Mouse (Mus musculus): ENCODE measurements around the gene Gm14862. TPM values are rescaled to one million over a fixed set of nuclear protein-coding genes. Genes with fewer than 3 reads are reported as not detected.

The Gm14862 gene
- polyA plus RNA-seq, 1 experiment: not detected

- H3K4me3 ChIP-seq: no peak overlapping the region
- no peaks in the 10 kb centered on the region for H3K36me3 ChIP-seq (ENCODE audit: control insufficient read depth, insufficient read depth)
- no peaks in the 10 kb centered on the region for H3K27me3 ChIP-seq (ENCODE audit: control insufficient read depth, insufficient read depth, insufficient read length)
- no peaks in the 10 kb centered on the region for H3K79me2 ChIP-seq (ENCODE audit: control insufficient read depth, insufficient read depth)
- no peak overlapping the region for H3ac ChIP-seq (ENCODE audit: control insufficient read depth, insufficient read length)
- no peak for TF ChIP-seq USF1 (IDR thresholded peaks at IDR 0.05; ENCODE audit: low read depth)
- no peak for TF ChIP-seq MAX (IDR thresholded peaks at IDR 0.05; ENCODE audit: low read depth)
- TF ChIP-seq E2F4 (IDR thresholded peaks at IDR 0.05; ENCODE audit: insufficient read depth): no peak
- TF ChIP-seq TCF3 (IDR thresholded peaks at IDR 0.05; ENCODE audit: insufficient read length, low read depth): no peak
- TF ChIP-seq SRF (IDR thresholded peaks at IDR 0.05; ENCODE audit: control insufficient read depth, insufficient read length, low read depth): no peak
- no peak for TF ChIP-seq TCF12 (IDR thresholded peaks at IDR 0.05; ENCODE audit: insufficient read depth, poor library complexity, severe bottlenecking)
- no peak for TF ChIP-seq POLR2A (IDR thresholded peaks at IDR 0.05; ENCODE audit: insufficient read length, low read depth)
- TF ChIP-seq MYOD1 (IDR thresholded peaks at IDR 0.05; ENCODE audit: control insufficient read depth in 1 of 3, insufficient read length in 2 of 3, low read depth in 2 of 3): no peak
- no peak for TF ChIP-seq MYOG (IDR thresholded peaks at IDR 0.05; ENCODE audit: control insufficient read depth in 1 of 3, insufficient read depth in 1 of 3, insufficient read length in 2 of 3, low read depth in 2 of 3)
- no peak overlapping the region for H3K4me2 ChIP-seq (ENCODE audit: low read depth)
Measured at GRCm38 (mm10) chrX:9271112-9271511, 14.4 kb upstream of the Gm14862 start.

- TF ChIP-seq E2F4 (IDR thresholded peaks at IDR 0.05; ENCODE audit: insufficient read depth) (no peak), POLR2AphosphoS2 (IDR thresholded peaks at IDR 0.05; ENCODE audit: insufficient read length, low read depth) (no peak), TCF3 (IDR thresholded peaks at IDR 0.05; ENCODE audit: insufficient read length, low read depth) (no peak), TCF12 (IDR thresholded peaks at IDR 0.05; ENCODE audit: insufficient read depth, poor library complexity, severe bottlenecking) (no peak), MAX (IDR thresholded peaks at IDR 0.05; ENCODE audit: low read depth) (no peak), REST (IDR thresholded peaks at IDR 0.05; ENCODE audit: insufficient read depth, insufficient read length) (no peak), MYOG (IDR thresholded peaks at IDR 0.05; ENCODE audit: control insufficient read depth in 1 of 3, insufficient read depth in 1 of 3, insufficient read length in 2 of 3, low read depth in 2 of 3) (no peak), POLR2A (IDR thresholded peaks at IDR 0.05; ENCODE audit: insufficient read length, low read depth) (no peak), USF1 (IDR thresholded peaks at IDR 0.05; ENCODE audit: low read depth) (no peak)
- H3K4me2 ChIP-seq (ENCODE audit: low read depth): no peak overlapping the region
- H3K4me3 ChIP-seq: no peak overlapping the region
- no peaks in the 10 kb centered on the region for H3K79me2 ChIP-seq (ENCODE audit: control insufficient read depth, insufficient read depth)
- H3ac ChIP-seq (ENCODE audit: control insufficient read depth, insufficient read length): no peak overlapping the region
- H3K36me3 ChIP-seq (ENCODE audit: control insufficient read depth, insufficient read depth): no peaks in the 10 kb centered on the region
- no peaks in the 10 kb centered on the region for H3K27me3 ChIP-seq (ENCODE audit: control insufficient read depth, insufficient read depth, insufficient read length)
Measured at GRCm38 (mm10) chrX:9259267-9259666, 2.6 kb upstream of the Gm14862 start.

GRCm38 (mm10) chrX:9257831-9258230 lies 1.1 kb upstream of the Gm14862 start:
- no peak overlapping the region for H3ac ChIP-seq (ENCODE audit: control insufficient read depth, insufficient read length)
- no peaks in the 10 kb centered on the region for H3K36me3 ChIP-seq (ENCODE audit: control insufficient read depth, insufficient read depth)
- H3K4me2 ChIP-seq (ENCODE audit: low read depth): no peak overlapping the region
- H3K27me3 ChIP-seq (ENCODE audit: control insufficient read depth, insufficient read depth, insufficient read length): no peaks in the 10 kb centered on the region
- no peaks in the 10 kb centered on the region for H3K79me2 ChIP-seq (ENCODE audit: control insufficient read depth, insufficient read depth)
- H3K4me3 ChIP-seq: no peak overlapping the region
- TF ChIP-seq POLR2A (IDR thresholded peaks at IDR 0.05; ENCODE audit: insufficient read length, low read depth): no peak
- TF ChIP-seq REST (IDR thresholded peaks at IDR 0.05; ENCODE audit: insufficient read depth, insufficient read length): no peak
- TF ChIP-seq E2F4 (IDR thresholded peaks at IDR 0.05; ENCODE audit: insufficient read depth): no peak
- no peak for TF ChIP-seq POLR2AphosphoS2 (IDR thresholded peaks at IDR 0.05; ENCODE audit: insufficient read length, low read depth)

- Histone ChIP-seq H3K36me3 (ENCODE audit: control insufficient read depth, insufficient read depth) (no peaks in the 10 kb centered on the region), H3K27me3 (ENCODE audit: control insufficient read depth, insufficient read depth, insufficient read length) (no peaks in the 10 kb centered on the region), H3K4me3 (no peak overlapping the region), H3ac (ENCODE audit: control insufficient read depth, insufficient read length) (no peak overlapping the region), H3K79me2 (ENCODE audit: control insufficient read depth, insufficient read depth) (no peaks in the 10 kb centered on the region), H3K4me2 (ENCODE audit: low read depth) (no peak overlapping the region)
- TF ChIP-seq POLR2A (IDR thresholded peaks at IDR 0.05; ENCODE audit: insufficient read length, low read depth) (no peak), SRF (IDR thresholded peaks at IDR 0.05; ENCODE audit: control insufficient read depth, insufficient read length, low read depth) (no peak), MAX (IDR thresholded peaks at IDR 0.05; ENCODE audit: low read depth) (no peak), MYOD1 (IDR thresholded peaks at IDR 0.05; ENCODE audit: control insufficient read depth in 1 of 3, insufficient read length in 2 of 3, low read depth in 2 of 3) (no peak), E2F4 (IDR thresholded peaks at IDR 0.05; ENCODE audit: insufficient read depth) (no peak), TCF12 (IDR thresholded peaks at IDR 0.05; ENCODE audit: insufficient read depth, poor library complexity, severe bottlenecking) (no peak), TCF3 (IDR thresholded peaks at IDR 0.05; ENCODE audit: insufficient read length, low read depth) (no peak), CEBPB (IDR thresholded peaks at IDR 0.05; ENCODE audit: insufficient read depth, poor library complexity, severe bottlenecking) (no peak), MYOG (IDR thresholded peaks at IDR 0.05; ENCODE audit: control insufficient read depth in 1 of 3, insufficient read depth in 1 of 3, insufficient read length in 2 of 3, low read depth in 2 of 3) (no peak), POLR2AphosphoS2 (IDR thresholded peaks at IDR 0.05; ENCODE audit: insufficient read length, low read depth) (no peak), REST (IDR thresholded peaks at IDR 0.05; ENCODE audit: insufficient read depth, insufficient read length) (no peak), USF1 (IDR thresholded peaks at IDR 0.05; ENCODE audit: low read depth) (no peak)
Measured at GRCm38 (mm10) chrX:9254901-9255300, 1.8 kb downstream of the Gm14862 start.

GRCm38 (mm10) chrX:9253990-9254389 lies 2.7 kb downstream of the Gm14862 start:
- no peaks in the 10 kb centered on the region for H3K79me2 ChIP-seq (ENCODE audit: control insufficient read depth, insufficient read depth)
- no peaks in the 10 kb centered on the region for H3K36me3 ChIP-seq (ENCODE audit: control insufficient read depth, insufficient read depth)
- no peak overlapping the region for H3K4me2 ChIP-seq (ENCODE audit: low read depth)
- H3K27me3 ChIP-seq (ENCODE audit: control insufficient read depth, insufficient read depth, insufficient read length): no peaks in the 10 kb centered on the region
- H3K4me3 ChIP-seq: no peak overlapping the region
- TF ChIP-seq REST (IDR thresholded peaks at IDR 0.05; ENCODE audit: insufficient read depth, insufficient read length): no peak
- no peak for TF ChIP-seq MYOG (IDR thresholded peaks at IDR 0.05; ENCODE audit: control insufficient read depth in 1 of 3, insufficient read depth in 1 of 3, insufficient read length in 2 of 3, low read depth in 2 of 3)
- TF ChIP-seq CEBPB (IDR thresholded peaks at IDR 0.05; ENCODE audit: insufficient read depth, poor library complexity, severe bottlenecking): no peak
- TF ChIP-seq USF1 (IDR thresholded peaks at IDR 0.05; ENCODE audit: low read depth): no peak
- no peak for TF ChIP-seq POLR2AphosphoS2 (IDR thresholded peaks at IDR 0.05; ENCODE audit: insufficient read length, low read depth)
- no peak for TF ChIP-seq TCF3 (IDR thresholded peaks at IDR 0.05; ENCODE audit: insufficient read length, low read depth)
- TF ChIP-seq E2F4 (IDR thresholded peaks at IDR 0.05; ENCODE audit: insufficient read depth): no peak
- TF ChIP-seq TCF12 (IDR thresholded peaks at IDR 0.05; ENCODE audit: insufficient read depth, poor library complexity, severe bottlenecking): no peak
- no peak overlapping the region for H3ac ChIP-seq (ENCODE audit: control insufficient read depth, insufficient read length)

All from myocyte (in vitro differentiated cells).